Mouse (Mus musculus) bone marrow, adult 2 months (tissue): ENCODE measurements around the gene Wnk2.

Experiments used
- CTCF ChIP-seq: fragments of 200-500 bp; IDR thresholded peaks from 2 replicates; pipeline ENCODE4 v1.5.1; 2011; ENCODE audit warnings: low read length, control low read depth; ENCODE audit not compliant: control insufficient read depth, insufficient read depth
- POLR2A ChIP-seq: fragments of 200-500 bp; IDR thresholded peaks from 2 replicates; pipeline ENCODE4 v1.6.1; 2011; ENCODE audit warnings: low read depth, mild to moderate bottlenecking, control low read depth, low read length, borderline replicate concordance; ENCODE audit not compliant: control insufficient read depth

DNA sequence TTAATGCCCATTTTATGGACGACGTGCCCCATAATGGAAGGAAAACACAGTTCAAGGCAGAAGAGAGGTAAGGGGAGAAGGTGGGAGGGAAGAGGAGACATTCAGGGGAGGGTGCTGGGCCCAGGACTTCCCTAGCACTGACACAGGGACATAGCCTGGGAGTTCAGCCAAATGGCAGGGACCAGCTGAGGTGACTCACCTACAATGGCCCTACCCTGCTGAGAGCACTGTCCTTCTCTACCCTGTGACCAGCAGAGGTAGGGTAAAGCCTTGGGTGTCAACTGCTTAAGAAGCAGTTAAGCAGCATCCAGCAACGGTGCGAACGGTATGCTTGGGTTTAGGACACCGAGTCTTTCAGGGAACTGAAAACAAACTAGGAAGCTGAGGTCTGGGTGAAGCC, 58.9 kb downstream of the Wnk2 start:
- TF ChIP-seq CTCF (no peak), POLR2A (no peak)
